Mouse (Mus musculus): Measurements from ENCODE around the gene Parp2.

GRCm38 (mm10) chr14:50795261-50795935 is 12.2 kb upstream of the Parp2 start:
- TF ChIP-seq GATA1 (IDR thresholded peaks at IDR 0.05; ENCODE audit: low read length) (no peak), TAL1 (IDR thresholded peaks at IDR 0.05; ENCODE audit: low read length) (no peak)

Measured in erythroblast, embryonic 14.5 days (primary cell).